Mouse (Mus musculus) layer of hippocampus, adult 11-12 months (tissue): ENCODE measurements at regions not wholly inside any gene's neighbourhood (a gene's known extent, or its start where the extent isn't known, plus 50 kb on each side); places are given as distances from the start of the nearest gene placed in this dataset.
A peak's percentile ranks its signal among the peaks of the same experiment; 100 is the strongest.
"Not testable (repeated sequence)": the region's sequence is repeated elsewhere in the genome, so short reads cannot be mapped to it uniquely, and the experiment has no call there.

Experiments
- DNase-seq: peaks from one replicate; pipeline ENCODE4 v3.0.0; 2022; ENCODE audit warnings: low spot score

GRCm38 (mm10) chr16:3114473-3115335 is 476.1 kb upstream of the Olfr161 start:
- peak; percentile 37 for DNase-seq

GRCm38 (mm10) chr16:3115336-3116112 is 475.3 kb upstream of the Olfr161 start:
- DNase-seq, result peak; percentile 9

GRCm38 (mm10) chr16:3116113-3116511 is 474.7 kb upstream of the Olfr161 start:
- peak; percentile 63 for DNase-seq

GRCm38 (mm10) chr16:3121216-3121615 is 469.6 kb upstream of the Olfr161 start:
- not testable (repeated sequence) for DNase-seq

GRCm38 (mm10) chr16:3122145-3122860 is 468.5 kb upstream of the Olfr161 start:
- DNase-seq, result not testable (repeated sequence)

GRCm38 (mm10) chr16:3122861-3123477 is 467.9 kb upstream of the Olfr161 start:
- DNase-seq, result peak; percentile 52

- not testable (repeated sequence) for DNase-seq
Observed at GRCm38 (mm10) chr16:3127317-3127716, 463.5 kb upstream of the Olfr161 start.
